Mouse (Mus musculus): ENCODE results near the gene Olfr812.
"Not testable (repeated sequence)": the region's sequence is repeated elsewhere in the genome, so short reads cannot be mapped to it uniquely, and the experiment has no call there.

Gene Olfr812

GRCm38 (mm10) chr10:129845994-129846393 lies at the start of gene Olfr812:
Gene Olfr812 (minus strand): TSS chr10:129846094.
- DNase-seq (ENCODE audit: low spot score in 2 of 2), result no peak

- DNase-seq (ENCODE audit: low spot score in 2 of 2), result no peak
Measured at GRCm38 (mm10) chr10:129885934-129886333, 40.0 kb upstream of the Olfr812 start.

DNA sequence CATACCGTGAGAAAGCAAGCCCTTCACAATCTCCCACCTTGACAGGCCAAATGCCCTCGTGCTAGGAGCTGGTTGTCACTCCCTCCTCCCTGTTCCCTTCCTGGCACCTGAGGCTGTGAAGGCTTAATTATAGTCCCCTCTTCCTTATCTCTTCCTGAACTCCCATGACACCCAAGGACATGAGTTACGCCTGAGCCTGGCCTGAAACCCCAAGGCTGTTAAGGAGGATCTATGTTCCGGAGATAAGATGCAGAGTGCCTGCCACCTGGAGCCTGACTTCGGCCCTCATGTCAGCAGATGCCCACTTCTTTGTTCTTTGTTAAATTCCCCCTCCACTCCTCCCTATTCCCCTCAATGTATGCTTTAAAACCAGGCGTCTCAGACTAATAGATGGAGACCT lies 39.6 kb upstream of the Olfr812 start:
- not testable (repeated sequence) for DNase-seq (ENCODE audit: low spot score in 2 of 2)

- not testable (repeated sequence) for DNase-seq (ENCODE audit: low spot score in 2 of 2)
Measured at GRCm38 (mm10) chr10:129879751-129880150, 33.9 kb upstream of the Olfr812 start, which contains the start of gene Olfr814. Gene Olfr814 (minus strand): TSS chr10:129879851.

GRCm38 (mm10) chr10:129855067-129855466 lies 9.2 kb upstream of the Olfr812 start, which contains the start of gene Olfr813:
Gene Olfr813 (plus strand): TSS chr10:129855367.
- DNase-seq (ENCODE audit: low spot score in 2 of 2), result no peak

GRCm38 (mm10) chr10:129847343-129847742 lies 1.4 kb upstream of the Olfr812 start:
- DNase-seq (ENCODE audit: low spot score in 2 of 2), result no peak

DNA sequence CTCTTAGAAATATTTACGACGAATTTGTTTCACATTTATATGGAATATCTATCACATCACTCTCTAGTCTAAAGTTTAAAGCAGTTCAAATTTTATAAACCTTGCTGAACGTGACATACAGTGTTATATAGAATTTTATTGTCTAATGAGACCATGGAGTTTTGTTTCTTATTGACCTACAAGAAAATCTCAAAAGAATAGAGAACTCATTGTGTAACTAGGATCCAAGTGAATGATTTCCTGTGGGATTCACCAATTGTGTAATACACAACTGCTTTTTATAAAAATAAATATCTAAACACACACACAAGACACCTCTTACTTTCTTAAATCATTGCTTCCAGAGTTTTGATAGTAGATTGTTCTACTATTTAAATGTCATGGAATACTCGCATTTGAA lies 41.6 kb downstream of the Olfr812 start, which contains the start of gene Olfr811:
TSS of gene Olfr811 (minus strand) at position 101 of the 400 bp plus-strand sequence.
- no peak for DNase-seq (ENCODE audit: low spot score in 2 of 2)

- DNase-seq (ENCODE audit: low spot score in 2 of 2), result no peak
Measured at GRCm38 (mm10) chr10:129794817-129795216, 51.1 kb downstream of the Olfr812 start, which contains the start of gene Olfr810. Gene Olfr810 (minus strand): TSS chr10:129794917.

All from thymus, postnatal 10 days (tissue).